Mouse (Mus musculus) intestine, postnatal 0 days (tissue): Measurements from ENCODE around the gene Vmn2r93. TPM values are rescaled to one million over a fixed set of nuclear protein-coding genes. Genes with fewer than 3 reads are reported as not detected.

Experiments used
- ATAC-seq: fragments of 200-750 bp; cut with Nextera tagmentation; 2 replicates; pipeline ENCODE4 v1.8.0; 2017; ENCODE audit warnings: mild to moderate bottlenecking, moderate TSS enrichment, moderate library complexity
- H3K27ac ChIP-seq: fragments of 300-500 bp; sonication (generic); 2 replicates; pipeline ENCODE4 v1.5.1; 2014; ENCODE audit warnings: mild to moderate bottlenecking, low read depth, low read length, moderate library complexity
- H3K27me3 ChIP-seq: fragments of 300-500 bp; sonication (generic); replicated peaks from 2 replicates; pipeline ENCODE4 v1.6.1; 2014; ENCODE audit warnings: low read length, mixed read lengths; ENCODE audit not compliant: control insufficient read depth, insufficient read depth
- H3K36me3 ChIP-seq: fragments of 300-500 bp; sonication (generic); 2 replicates; pipeline ENCODE4 v1.6.1; 2014; ENCODE audit warnings: mild to moderate bottlenecking, moderate library complexity; ENCODE audit not compliant: control insufficient read depth, insufficient read depth
- H3K4me1 ChIP-seq: fragments of 300-500 bp; sonication (generic); replicated peaks from 2 replicates; pipeline ENCODE4 v1.6.1; 2014; ENCODE audit warnings: antibody characterized with exemption, low read length, mixed read lengths; ENCODE audit not compliant: control insufficient read depth, insufficient read depth
- H3K4me2 ChIP-seq: fragments of 300-500 bp; sonication (generic); replicated peaks from 2 replicates; pipeline ENCODE4 v1.6.1; 2014; ENCODE audit warnings: low read depth, mild to moderate bottlenecking, moderate library complexity
- H3K4me3 ChIP-seq: fragments of 300-500 bp; sonication (generic); 2 replicates; pipeline ENCODE4 v1.5.1; 2014; ENCODE audit warnings: low read depth, low read length
- H3K9ac ChIP-seq: fragments of 300-500 bp; sonication (generic); 2 replicates; pipeline ENCODE4 v1.6.1; 2014; ENCODE audit warnings: mild to moderate bottlenecking, low read depth, low read length
- H3K9me3 ChIP-seq: fragments of 300-500 bp; sonication (generic); 2 replicates; pipeline ENCODE4 v1.6.1; 2016; ENCODE audit warnings: mixed run types; ENCODE audit not compliant: control insufficient read depth
- CTCF ChIP-seq: sonication (generic); IDR thresholded peaks from 2 replicates; pipeline ENCODE4 v1.5.1; 2016; ENCODE audit warnings: low read depth, mild to moderate bottlenecking, control low read depth, antibody characterized with exemption, moderate library complexity
- WGBS: fragments of 180-500 bp; shearing (Covaris S2); extraction: QIAGEN DNeasy Blood & Tissue Kit; methylation state at CpG from one replicate; pipeline ENCODE4 v1.1.7; 2014; 5-methylcytosine and 5-hydroxymethylcytosine counted together
- polyA plus RNA-seq: library from polyadenylated mRNA; unstranded; fragments of >200 nt; fragmentation: Nextera tagmentation; extraction: Ambion mirVana; gene quantifications from 2 replicates; pipeline ENCODE4 v1.2.1, GENCODE M21; 2015

Vmn2r93 gene
- not detected in 2 replicates for polyA plus RNA-seq

- H3K4me1 ChIP-seq = no peaks in the 10 kb centered on the region
- H3K4me2 ChIP-seq = no peak within 1 kb of the TSS
- TF ChIP-seq CTCF = no peak
- H3K9ac ChIP-seq = no peak within 1 kb of the TSS
- H3K4me3 ChIP-seq = no peak within 1 kb of the TSS
- H3K27me3 ChIP-seq = no peaks in the 10 kb centered on the region
- no peaks in the 10 kb centered on the region for H3K9me3 ChIP-seq
- no peak for ATAC-seq
- no peaks in the 10 kb centered on the region for H3K36me3 ChIP-seq
- 48% methylated on average over 1 of the region's 1 CpGs for WGBS
- H3K27ac ChIP-seq = no peak within 1 kb of the TSS
Measured at GRCm38 (mm10) chr17:18297799-18298198, at the start of gene Vmn2r93. Gene Vmn2r93, plus strand, starts transcription at chr17:18298099.

DNA sequence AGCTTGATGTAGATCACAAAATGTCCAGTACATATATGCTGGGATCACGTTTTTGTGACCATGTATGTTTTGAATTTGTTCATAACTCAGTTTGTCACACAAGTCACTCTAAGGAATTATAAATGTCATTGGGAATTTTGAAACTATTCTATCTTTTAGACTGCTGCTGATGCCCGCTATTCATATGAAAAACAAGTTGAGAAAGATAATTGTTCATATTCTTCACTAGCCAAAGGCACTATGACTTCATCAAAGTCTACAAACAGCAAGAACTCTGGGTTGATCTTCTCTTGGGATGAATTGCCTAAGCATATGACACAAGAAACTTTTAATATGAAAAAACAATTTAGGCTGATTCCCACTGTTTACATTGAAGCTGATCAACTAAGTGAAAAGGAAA lies 20.2 kb upstream of the Vmn2r93 start, which contains the start of gene Vmn2r94:
TSS of gene Vmn2r94 (minus strand) at position 101 of the 400 bp plus-strand sequence.
- H3K36me3 ChIP-seq = no peaks in the 10 kb centered on the region
- ATAC-seq = no peak
- 72% methylated on average over 2 of the region's 2 CpGs for WGBS
- H3K9ac ChIP-seq = no peak within 1 kb of the TSS
- H3K4me3 ChIP-seq = no peak within 1 kb of the TSS
- TF ChIP-seq CTCF = no peak
- H3K27ac ChIP-seq = no peak within 1 kb of the TSS
- H3K4me1 ChIP-seq = no peaks in the 10 kb centered on the region
- H3K27me3 ChIP-seq = no peaks in the 10 kb centered on the region
- no peaks in the 10 kb centered on the region for H3K9me3 ChIP-seq
- H3K4me2 ChIP-seq = no peak within 1 kb of the TSS

DNA sequence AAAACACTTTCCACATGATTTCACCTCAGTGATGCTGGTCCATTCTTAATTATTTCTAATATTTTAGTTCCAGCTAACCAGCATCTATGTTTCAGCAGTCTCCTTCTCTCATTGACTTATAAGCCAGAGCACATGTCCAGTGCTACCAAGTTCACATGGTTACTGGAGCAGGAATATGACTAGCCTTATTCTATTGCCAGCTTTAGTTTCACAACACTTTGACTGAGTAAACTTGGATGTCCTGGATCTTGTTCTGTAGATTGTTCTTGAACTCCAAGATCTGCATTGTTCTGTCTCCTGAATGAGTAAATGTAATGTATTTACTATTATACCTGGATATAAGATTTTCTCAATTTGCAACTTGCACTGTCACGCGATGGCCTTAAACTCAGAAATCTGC lies 25.1 kb downstream of the Vmn2r93 start:
- no peak overlapping the region for H3K27ac ChIP-seq
- no peak for ATAC-seq
- H3K27me3 ChIP-seq = no peaks in the 10 kb centered on the region
- WGBS = 97% methylated on average over 2 of the region's 2 CpGs
- TF ChIP-seq CTCF = no peak
- 0 out of 2 replicates have a peak, but pooled peaks cover 3% of the 10 kb centered on the region for H3K9me3 ChIP-seq
- H3K9ac ChIP-seq = no peak overlapping the region
- H3K4me3 ChIP-seq = no peak overlapping the region
- H3K36me3 ChIP-seq = no peaks in the 10 kb centered on the region
- no peak overlapping the region for H3K4me2 ChIP-seq
- no peaks in the 10 kb centered on the region for H3K4me1 ChIP-seq

GRCm38 (mm10) chr17:18360007-18360406 lies 62.1 kb downstream of the Vmn2r93 start:
- no peak for ATAC-seq
- no peak overlapping the region for H3K27ac ChIP-seq
- no peak overlapping the region for H3K4me2 ChIP-seq
- no peaks in the 10 kb centered on the region for H3K27me3 ChIP-seq
- no peaks in the 10 kb centered on the region for H3K4me1 ChIP-seq
- TF ChIP-seq CTCF = no peak
- H3K9ac ChIP-seq = no peak overlapping the region
- WGBS = 40% methylated on average over 1 of the region's 1 CpGs
- no peak overlapping the region for H3K4me3 ChIP-seq
- no peaks in the 10 kb centered on the region for H3K36me3 ChIP-seq
- no peaks in the 10 kb centered on the region for H3K9me3 ChIP-seq

DNA sequence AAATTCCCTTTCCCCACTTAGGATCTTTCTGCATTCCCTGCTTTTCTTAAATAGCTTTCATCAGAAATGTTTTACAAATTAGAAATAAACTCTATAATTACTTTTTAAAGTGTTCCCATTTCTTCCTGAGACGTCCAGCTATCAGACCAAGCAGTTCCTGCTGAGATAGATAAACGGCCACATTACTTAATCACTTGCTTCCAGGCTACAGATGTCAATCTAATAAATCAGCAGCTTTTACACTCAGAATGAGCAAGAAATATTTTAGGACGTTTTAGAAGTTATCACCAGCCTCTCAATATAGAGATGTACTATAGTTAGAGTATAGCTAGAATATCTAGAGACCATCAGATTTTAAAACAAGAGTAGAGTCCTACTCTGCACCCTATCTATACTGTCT lies 62.7 kb downstream of the Vmn2r93 start:
- H3K4me1 ChIP-seq = no peaks in the 10 kb centered on the region
- no peaks in the 10 kb centered on the region for H3K36me3 ChIP-seq
- ATAC-seq = no peak
- TF ChIP-seq CTCF = no peak
- H3K9ac ChIP-seq = no peak overlapping the region
- H3K27me3 ChIP-seq = no peaks in the 10 kb centered on the region
- 27% methylated on average over 3 of the region's 3 CpGs for WGBS
- H3K4me3 ChIP-seq = no peak overlapping the region
- no peak overlapping the region for H3K27ac ChIP-seq
- no peaks in the 10 kb centered on the region for H3K9me3 ChIP-seq
- H3K4me2 ChIP-seq = no peak overlapping the region

Other genes starting within 250 kb of the Vmn2r93 start
- gene Vmn2r124, start 248.7 kb upstream of the Vmn2r93 start, polyA plus RNA-seq = not detected in 2 replicates
- not detected in 2 replicates for gene Vmn2r91, start 213.1 kb upstream of the Vmn2r93 start, polyA plus RNA-seq
- not detected in 2 replicates for gene Vmn2r92, start 146.2 kb upstream of the Vmn2r93 start, polyA plus RNA-seq
- gene Vmn2r94, start 20.3 kb upstream of the Vmn2r93 start, polyA plus RNA-seq = not detected in 2 replicates
- not detected in 2 replicates for gene Vmn2r95, start 126.0 kb downstream of the Vmn2r93 start, polyA plus RNA-seq